ENCODE assay signal across 8 mouse cellular contexts in genomic region chr5:35888959-35889358, GRCm38 (mm10). TPM values are rescaled to one million over a fixed set of nuclear protein-coding genes. Genes with fewer than 3 reads are reported as not detected.
A peak's percentile ranks its signal among the peaks of the same experiment; 100 is the strongest.
DNase-seq lines count a peak whose midpoint lies in the region; ATAC-seq and TF ChIP-seq lines count a peak whose summit lies in the region.

No protein-coding gene starts in this region.

- no peak overlapping the region for H3K27ac ChIP-seq in heart, postnatal 0 days (ENCODE audit: low read depth)
- H3K27ac ChIP-seq in lung, postnatal 0 days (ENCODE audit: low read length), result no peak overlapping the region

- WGBS in heart, postnatal 0 days, result 45% methylated on average over 9 of the region's 9 CpGs
- 43% methylated on average over 9 of the region's 9 CpGs for WGBS in lung, postnatal 0 days

- peak; percentile 76 for TF ChIP-seq CTCF in heart, postnatal 0 days (IDR thresholded peaks at IDR 0.05; ENCODE audit: low read depth)
- peak; percentile 86 for TF ChIP-seq CTCF in lung, postnatal 0 days (IDR thresholded peaks at IDR 0.05)

- H3K9ac ChIP-seq in heart, postnatal 0 days (replicated peaks; ENCODE audit: low read depth, low read length), result no peak overlapping the region
- no peak overlapping the region for H3K9ac ChIP-seq in lung, postnatal 0 days (replicated peaks; ENCODE audit: low read depth)

- H3K36me3 ChIP-seq in heart, postnatal 0 days (replicated peaks; ENCODE audit: control insufficient read depth, insufficient read depth, low read length), result no peaks in the 10 kb centered on the region
- H3K36me3 ChIP-seq in lung, postnatal 0 days (ENCODE audit: insufficient read depth, low read length), result no peaks in the 10 kb centered on the region

- H3K27me3 ChIP-seq in heart, postnatal 0 days (ENCODE audit: control insufficient read depth, insufficient read depth, low read length), result 0 out of 2 replicates have a peak, but pooled peaks cover 5% of the 10 kb centered on the region
- H3K27me3 ChIP-seq in lung, postnatal 0 days (replicated peaks; ENCODE audit: insufficient read depth, low read length), result no peaks in the 10 kb centered on the region

- H3K9me3 ChIP-seq in heart, postnatal 0 days (replicated peaks; ENCODE audit: control insufficient read depth, low read length), result no peaks in the 10 kb centered on the region
- H3K9me3 ChIP-seq in lung, postnatal 0 days (ENCODE audit: low read length), result no peaks in the 10 kb centered on the region

- no peak overlapping the region for H3K4me3 ChIP-seq in heart, postnatal 0 days (ENCODE audit: low read depth, low read length)
- H3K4me3 ChIP-seq in lung, postnatal 0 days (ENCODE audit: low read depth, low read length), result no peak overlapping the region

- no peak for ATAC-seq in heart, postnatal 0 days (ENCODE audit: insufficient read depth, low read depth)
- no peak for ATAC-seq in lung, postnatal 0 days

- H3K4me1 ChIP-seq in heart, postnatal 0 days (ENCODE audit: control insufficient read depth, insufficient read depth), result 0 out of 2 replicates have a peak, but pooled peaks cover 5% of the 10 kb centered on the region
- H3K4me1 ChIP-seq in lung, postnatal 0 days (ENCODE audit: insufficient read depth, low read depth, low read length), result peaks cover under 1% of the 10 kb centered on the region; the same call in 1 of the 2 replicates

- no peak overlapping the region for H3K4me2 ChIP-seq in heart, postnatal 0 days (ENCODE audit: low read depth, low read length)
- H3K4me2 ChIP-seq in lung, postnatal 0 days (replicated peaks; ENCODE audit: low read depth, low read length), result no peak overlapping the region

- TF ChIP-seq EP300 in heart, postnatal 0 days (IDR thresholded peaks at IDR 0.05; ENCODE audit: low read depth), result no peak
- TF ChIP-seq EP300 in lung, postnatal 0 days (IDR thresholded peaks at IDR 0.05), result no peak

- no peak for DNase-seq in heart, postnatal 0 days (ENCODE audit: low spot score)
- no peak for DNase-seq in heart, adult 11 months
- DNase-seq in lung, postnatal 0 days (ENCODE audit: low spot score), result peak; percentile 67
- no peak for DNase-seq in lung, postnatal 4 days
- DNase-seq in ZHBTc4 (ENCODE audit: low read depth, low spot score), result peak; percentile 56
- peak; percentile 44 for DNase-seq in naive thymus-derived CD4-positive, alpha-beta T cell, adult 2 months (ENCODE audit: low read depth)
- DNase-seq in gastrocnemius, postnatal 25 days, result no peak
- no peak for DNase-seq in frontal cortex, postnatal 10 days (ENCODE audit: low spot score in 2 of 2)

RNA-seq across cellular contexts. Expression of gene Afap1, which starts 4.2 kb away (rescaled TPM):
- 25.9 and 30.3 TPM in 2 replicates for total RNA-seq in heart, postnatal 0 days (2014; rRNA removed; ENCODE audit: low replicate concordance)
- 13.6 and 14.9 TPM in 2 replicates for polyA plus RNA-seq in heart, postnatal 0 days (2015; fragmentation: Nextera tagmentation; extraction: Ambion mirVana)
- 12.9 and 14.7 TPM in 2 replicates for polyA plus RNA-seq in lung, postnatal 0 days (2015; fragmentation: Nextera tagmentation; extraction: Ambion mirVana)
- 1 to 10 TPM; 7.8 to 8.1 TPM for total RNA-seq in gastrocnemius, postnatal 25 days (2021)

Comparison
In these comparisons a context has a peak if more than half of its experiments do, and no peak if none do; other contexts are left out.
1. DNase-seq: peak in lung, postnatal 0 days (single experiment), ZHBTc4 (single experiment) and naive thymus-derived CD4-positive, alpha-beta T cell, adult 2 months (single experiment); none in heart, postnatal 0 days (single experiment), heart, adult 11 months (single experiment), lung, postnatal 4 days (0 of 2), gastrocnemius, postnatal 25 days (single experiment) and frontal cortex, postnatal 10 days (0 of 2).